In the genomic region with DNA sequence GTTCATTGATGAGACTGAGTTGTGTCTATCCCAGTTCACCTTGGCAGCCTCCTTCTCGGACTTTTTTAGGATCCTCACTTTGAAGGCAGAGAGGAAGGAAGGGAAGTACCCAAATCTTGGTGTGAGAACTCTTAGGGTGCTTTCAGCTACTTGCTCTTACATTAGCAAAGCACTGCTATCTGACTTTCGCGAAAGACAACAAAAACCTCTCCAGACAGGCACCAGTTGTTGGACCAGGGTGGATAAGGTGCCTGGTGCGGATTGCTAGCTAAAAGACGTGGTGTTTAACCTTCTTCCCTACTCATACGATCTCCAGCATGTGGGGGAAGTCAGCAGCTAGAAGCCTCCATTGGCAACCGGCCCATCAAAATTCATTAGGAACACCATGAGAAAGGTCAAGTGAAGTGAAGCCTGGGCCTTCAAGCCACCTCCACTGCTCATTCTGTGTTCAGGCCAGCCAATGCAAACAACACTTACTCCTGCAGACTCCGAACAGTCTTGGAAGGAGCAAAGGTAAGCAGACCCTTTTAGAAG, we compare ENCODE assay signal across 8 mouse cellular contexts.
DNase-seq lines count a peak whose midpoint lies in the region; ATAC-seq lines count a peak whose summit lies in the region.

No protein-coding gene starts in this region.

- peak overlapping the region; percentile 86 for H3K4me2 ChIP-seq in neural tube, embryonic 11.5 days (ENCODE audit: low read depth)
- H3K4me2 ChIP-seq in embryonic facial prominence, embryonic 15.5 days (replicated peaks) = peak overlapping the region; percentile 84
- peak overlapping the region; percentile 71 for H3K4me2 ChIP-seq in midbrain, embryonic 13.5 days (replicated peaks)

- H3K9ac ChIP-seq in neural tube, embryonic 11.5 days (ENCODE audit: low read length) = no peak overlapping the region
- H3K9ac ChIP-seq in embryonic facial prominence, embryonic 15.5 days = no peak overlapping the region
- 0 out of 2 replicates have a peak overlapping the region, but pooled peaks have one; percentile 32 for H3K9ac ChIP-seq in midbrain, embryonic 13.5 days (replicated peaks)

- 0 out of 2 replicates have a peak, but pooled peaks cover 2% of the 10 kb centered on the region for H3K4me1 ChIP-seq in neural tube, embryonic 11.5 days (ENCODE audit: control insufficient read depth, insufficient read depth, low read length)
- H3K4me1 ChIP-seq in embryonic facial prominence, embryonic 15.5 days = no peaks in the 10 kb centered on the region
- H3K4me1 ChIP-seq in midbrain, embryonic 13.5 days (replicated peaks) = peaks cover 19% of the 10 kb centered on the region

- no peak for DNase-seq in neural tube, embryonic 11.5 days (ENCODE audit: low spot score)
- DNase-seq in neural tube, embryonic 10.5 days (ENCODE audit: extremely low spot score, low spot score) = no peak
- DNase-seq in kidney, adult 8-10 months = peak; percentile 60 to 70
- DNase-seq in thymus, postnatal 36 days = no peak
- no peak for DNase-seq in gastrocnemius, postnatal 10 days
- no peak for DNase-seq in Muller cell, postnatal 12 days (ENCODE audit: inconsistent ontology term)

- no peaks in the 10 kb centered on the region for H3K36me3 ChIP-seq in neural tube, embryonic 11.5 days (ENCODE audit: control insufficient read depth, insufficient read depth, low read length)
- no peaks in the 10 kb centered on the region for H3K36me3 ChIP-seq in embryonic facial prominence, embryonic 15.5 days
- H3K36me3 ChIP-seq in midbrain, embryonic 13.5 days = no peaks in the 10 kb centered on the region

- H3K27ac ChIP-seq in neural tube, embryonic 11.5 days (ENCODE audit: low read depth, low read length) = no peak overlapping the region
- H3K27ac ChIP-seq in embryonic facial prominence, embryonic 15.5 days (replicated peaks) = peak overlapping the region; percentile 97
- peak overlapping the region; percentile 94 for H3K27ac ChIP-seq in midbrain, embryonic 13.5 days

- 40% methylated on average over 8 of the region's 8 CpGs for WGBS in neural tube, embryonic 11.5 days
- 51% methylated on average over 8 of the region's 8 CpGs for WGBS in embryonic facial prominence, embryonic 15.5 days
- 45% methylated on average over 8 of the region's 8 CpGs for WGBS in midbrain, embryonic 13.5 days

- no peak for ATAC-seq in neural tube, embryonic 11.5 days (ENCODE audit: insufficient read depth, low FRiP score, low TSS enrichment)
- no peak for ATAC-seq in embryonic facial prominence, embryonic 15.5 days (ENCODE audit: insufficient number of reproducible peaks, low FRiP score, low TSS enrichment, low read depth)
- no peak for ATAC-seq in midbrain, embryonic 13.5 days

- H3K4me3 ChIP-seq in neural tube, embryonic 11.5 days (ENCODE audit: low read depth, low read length) = peak overlapping the region; percentile 90
- peak overlapping the region; percentile 89 for H3K4me3 ChIP-seq in embryonic facial prominence, embryonic 15.5 days (replicated peaks)
- H3K4me3 ChIP-seq in midbrain, embryonic 13.5 days (replicated peaks) = peak overlapping the region; percentile 83

- no peaks in the 10 kb centered on the region for H3K27me3 ChIP-seq in neural tube, embryonic 11.5 days (ENCODE audit: control insufficient read depth, insufficient read depth, low read length)
- H3K27me3 ChIP-seq in embryonic facial prominence, embryonic 15.5 days = no peaks in the 10 kb centered on the region
- H3K27me3 ChIP-seq in midbrain, embryonic 13.5 days = no peaks in the 10 kb centered on the region

- no peaks in the 10 kb centered on the region for H3K9me3 ChIP-seq in neural tube, embryonic 11.5 days (ENCODE audit: control insufficient read depth, low read length)
- H3K9me3 ChIP-seq in embryonic facial prominence, embryonic 15.5 days (replicated peaks) = no peaks in the 10 kb centered on the region
- no peaks in the 10 kb centered on the region for H3K9me3 ChIP-seq in midbrain, embryonic 13.5 days

Comparison
In these comparisons a context has a peak if more than half of its experiments do, and no peak if none do; other contexts are left out.
1. DNase-seq: peak in kidney, adult 8-10 months (2 of 2); none in neural tube, embryonic 11.5 days (single experiment), neural tube, embryonic 10.5 days (single experiment), thymus, postnatal 36 days (0 of 2), gastrocnemius, postnatal 10 days (single experiment) and Muller cell, postnatal 12 days (single experiment).
2. Peak in every context shown above with its lines, with median percentiles within 50 percentile points of each other: H3K4me2 ChIP-seq and H3K4me3 ChIP-seq.